Mouse (Mus musculus): ENCODE measurements around the gene Grid1. TPM values are rescaled to one million over a fixed set of nuclear protein-coding genes. Genes with fewer than 3 reads are reported as not detected.

The Grid1 gene
- polyA plus RNA-seq, 1 experiment from 2014 or later: 0.91 TPM

DNA sequence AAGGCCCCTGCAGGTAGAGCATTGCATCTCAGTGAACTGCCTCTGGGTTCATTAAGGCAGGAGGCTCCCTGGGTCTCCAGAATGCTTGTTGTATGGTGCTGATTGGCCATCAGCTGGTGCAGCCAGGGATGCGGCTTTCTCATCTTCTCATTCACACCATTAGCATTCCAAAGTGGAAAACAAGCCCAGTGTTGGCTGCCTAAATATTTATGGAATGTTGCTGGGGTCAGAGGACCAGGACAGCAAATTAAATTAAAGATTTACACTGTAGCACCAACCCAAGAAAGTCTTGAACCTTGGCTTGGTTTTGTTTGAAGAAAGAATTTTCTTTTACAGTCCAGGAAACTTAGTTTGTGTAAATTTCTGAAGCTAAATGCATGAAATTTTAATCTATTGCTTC lies 97.2 kb downstream of the Grid1 start:
- Histone ChIP-seq H3K36me3 (ENCODE audit: insufficient read depth, low read length) (no peaks in the 10 kb centered on the region), H3K4me1 (replicated peaks; ENCODE audit: insufficient read depth, low read length) (no peaks in the 10 kb centered on the region), H3K27ac (no peak overlapping the region), H3K4me3 (replicated peaks; ENCODE audit: low read depth, low read length) (no peak overlapping the region), H3K9me3 (replicated peaks; ENCODE audit: low read length) (no peaks in the 10 kb centered on the region), H3K4me2 (ENCODE audit: low read length) (no peak overlapping the region), H3K9ac (ENCODE audit: low read depth, low read length) (no peak overlapping the region), H3K27me3 (ENCODE audit: insufficient read depth, low read length) (no peaks in the 10 kb centered on the region)
- DNase-seq (ENCODE audit: low spot score) (peak; percentile 58), ATAC-seq (replicated peaks; ENCODE audit: low FRiP score, low read depth) (0 out of 2 replicates have a peak, but pooled peaks have one; percentile 46)
- WGBS: 34% methylated on average over 1 of the region's 1 CpGs
- TF ChIP-seq CTCF (IDR thresholded peaks at IDR 0.05; ENCODE audit: low read depth): no peak

DNA sequence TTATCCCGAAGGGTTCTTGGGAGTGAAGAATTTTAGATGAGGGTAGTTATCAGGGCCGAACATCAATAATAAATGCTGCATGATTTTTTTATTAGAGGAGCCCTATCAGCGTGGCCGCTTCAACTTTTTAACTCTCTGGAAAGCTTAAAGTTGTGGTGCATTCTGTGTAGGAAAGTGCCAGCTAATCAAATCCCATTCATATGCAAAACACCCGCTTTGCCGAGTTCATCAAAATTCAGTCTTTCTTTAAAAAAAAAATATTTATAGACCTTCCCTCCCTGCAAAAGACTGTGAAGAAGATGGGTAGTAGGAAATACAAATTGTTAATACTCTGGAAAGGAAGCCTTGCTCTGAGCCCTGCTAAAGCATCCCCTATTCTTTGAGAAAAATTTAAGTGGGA lies 99.3 kb downstream of the Grid1 start:
- Histone ChIP-seq H3K4me3 (replicated peaks; ENCODE audit: low read depth, low read length) (no peak overlapping the region), H3K9me3 (replicated peaks; ENCODE audit: low read length) (no peaks in the 10 kb centered on the region), H3K9ac (ENCODE audit: low read depth, low read length) (no peak overlapping the region), H3K27ac (no peak overlapping the region), H3K4me2 (ENCODE audit: low read length) (no peak overlapping the region), H3K27me3 (ENCODE audit: insufficient read depth, low read length) (no peaks in the 10 kb centered on the region), H3K4me1 (replicated peaks; ENCODE audit: insufficient read depth, low read length) (no peaks in the 10 kb centered on the region), H3K36me3 (ENCODE audit: insufficient read depth, low read length) (no peaks in the 10 kb centered on the region)
- ATAC-seq (replicated peaks; ENCODE audit: low FRiP score, low read depth): no peak
- TF ChIP-seq CTCF (IDR thresholded peaks at IDR 0.05; ENCODE audit: low read depth): no peak
- DNase-seq (ENCODE audit: low spot score): no peak
- WGBS: 79% methylated on average over 6 of the region's 6 CpGs

DNA sequence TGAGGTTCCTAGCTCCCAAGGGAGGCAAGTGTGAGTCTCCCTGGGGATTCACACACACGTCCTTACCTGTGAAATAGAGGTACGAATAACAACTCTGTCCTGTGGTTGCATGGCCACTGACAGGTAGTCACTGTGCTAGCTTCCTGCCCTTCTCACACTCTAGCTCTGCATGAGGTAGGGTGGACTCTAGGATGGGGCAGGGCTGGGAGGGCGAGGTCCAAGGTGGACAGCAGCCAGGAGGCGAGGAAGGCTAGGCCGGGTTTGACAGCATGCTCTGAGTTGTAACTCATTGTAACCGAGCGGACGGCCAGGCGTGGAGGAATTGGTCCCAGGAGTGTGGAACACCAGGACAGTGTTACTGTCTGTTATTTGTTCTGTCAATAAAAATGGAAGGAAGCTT lies 101.4 kb downstream of the Grid1 start:
- Histone ChIP-seq H3K27ac (no peak overlapping the region), H3K4me1 (replicated peaks; ENCODE audit: insufficient read depth, low read length) (no peaks in the 10 kb centered on the region), H3K36me3 (ENCODE audit: insufficient read depth, low read length) (no peaks in the 10 kb centered on the region), H3K9ac (ENCODE audit: low read depth, low read length) (no peak overlapping the region), H3K4me2 (ENCODE audit: low read length) (no peak overlapping the region), H3K4me3 (replicated peaks; ENCODE audit: low read depth, low read length) (no peak overlapping the region), H3K9me3 (replicated peaks; ENCODE audit: low read length) (no peaks in the 10 kb centered on the region), H3K27me3 (ENCODE audit: insufficient read depth, low read length) (no peaks in the 10 kb centered on the region)
- 43% methylated on average over 9 of the region's 9 CpGs for WGBS
- ATAC-seq (replicated peaks; ENCODE audit: low FRiP score, low read depth) (no peak), DNase-seq (ENCODE audit: low spot score) (no peak)
- no peak for TF ChIP-seq CTCF (IDR thresholded peaks at IDR 0.05; ENCODE audit: low read depth)

DNA sequence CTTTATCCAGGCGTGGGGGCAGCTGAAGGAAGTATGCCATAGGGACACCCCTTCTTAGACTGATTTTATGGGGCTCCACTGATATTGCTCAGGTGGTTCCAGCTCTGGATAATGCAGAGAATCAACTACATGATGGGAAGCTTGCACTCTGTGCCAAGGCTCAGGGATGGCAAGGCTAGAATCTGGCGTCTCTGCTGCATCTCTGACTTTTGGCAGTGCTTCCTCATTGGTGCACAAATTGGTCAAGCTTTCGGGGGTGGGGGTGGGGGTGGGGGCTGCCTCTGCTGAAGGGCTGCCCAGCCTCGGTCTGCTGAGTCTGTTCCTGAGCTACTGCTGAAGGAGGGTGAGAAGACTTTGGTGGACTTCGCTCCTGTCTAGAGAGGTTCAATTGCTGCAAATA lies 105.1 kb downstream of the Grid1 start:
- Histone ChIP-seq H3K27ac (no peak overlapping the region), H3K9ac (ENCODE audit: low read depth, low read length) (no peak overlapping the region), H3K36me3 (ENCODE audit: insufficient read depth, low read length) (no peaks in the 10 kb centered on the region), H3K27me3 (ENCODE audit: insufficient read depth, low read length) (no peaks in the 10 kb centered on the region), H3K9me3 (replicated peaks; ENCODE audit: low read length) (no peaks in the 10 kb centered on the region), H3K4me3 (replicated peaks; ENCODE audit: low read depth, low read length) (no peak overlapping the region), H3K4me2 (ENCODE audit: low read length) (no peak overlapping the region), H3K4me1 (replicated peaks; ENCODE audit: insufficient read depth, low read length) (no peaks in the 10 kb centered on the region)
- no peak for TF ChIP-seq CTCF (IDR thresholded peaks at IDR 0.05; ENCODE audit: low read depth)
- WGBS: 66% methylated on average over 5 of the region's 5 CpGs
- ATAC-seq (replicated peaks; ENCODE audit: low FRiP score, low read depth): no peak
- DNase-seq (ENCODE audit: low spot score): no peak

DNA sequence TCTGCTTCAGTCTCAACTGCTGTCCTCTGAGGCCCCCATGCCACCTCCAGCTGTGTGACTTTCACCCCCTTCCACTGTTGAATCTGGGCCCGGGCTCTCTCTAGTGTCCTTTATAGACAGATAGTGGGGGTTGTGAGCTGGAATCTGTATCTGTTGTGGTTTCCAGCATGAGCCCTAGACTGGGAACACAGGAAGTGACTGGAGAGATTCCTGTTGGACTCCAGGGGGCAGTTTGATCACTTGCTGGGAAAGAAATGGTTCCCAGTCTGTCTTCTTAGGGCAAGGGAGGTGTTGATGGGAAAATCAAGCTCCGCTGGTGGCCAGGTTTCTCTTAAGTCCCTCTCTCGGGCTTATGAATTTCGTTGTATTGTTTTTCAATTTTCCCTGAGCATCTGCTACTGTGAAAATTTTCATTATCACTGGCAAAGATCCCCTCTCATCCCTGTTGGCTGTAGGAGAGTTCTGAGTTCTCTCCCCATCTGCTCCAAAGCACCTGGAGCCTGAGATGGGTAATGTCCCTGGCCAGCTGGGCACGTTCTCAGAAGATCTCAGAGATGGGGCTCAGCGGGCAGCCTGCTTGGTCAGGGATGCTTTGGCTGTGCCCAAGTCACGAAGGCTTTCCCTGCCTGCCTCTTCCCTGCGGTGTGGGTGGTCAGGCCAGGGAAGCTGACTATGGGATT lies 110.3 kb downstream of the Grid1 start:
- no peaks in the 10 kb centered on the region for H3K9me3 ChIP-seq (replicated peaks; ENCODE audit: low read length)
- H3K36me3 ChIP-seq (ENCODE audit: insufficient read depth, low read length): no peaks in the 10 kb centered on the region
- TF ChIP-seq CTCF (IDR thresholded peaks at IDR 0.05; ENCODE audit: low read depth): no peak
- no peak overlapping the region for H3K27ac ChIP-seq
- H3K4me2 ChIP-seq (ENCODE audit: low read length): no peak overlapping the region
- DNase-seq (ENCODE audit: low spot score) (no peak), ATAC-seq (replicated peaks; ENCODE audit: low FRiP score, low read depth) (no peak)
- 83% methylated on average over 8 of the region's 8 CpGs for WGBS
- H3K9ac ChIP-seq (ENCODE audit: low read depth, low read length): no peak overlapping the region
- H3K4me3 ChIP-seq (replicated peaks; ENCODE audit: low read depth, low read length): no peak overlapping the region
- H3K27me3 ChIP-seq (ENCODE audit: insufficient read depth, low read length): no peaks in the 10 kb centered on the region
- H3K4me1 ChIP-seq (replicated peaks; ENCODE audit: insufficient read depth, low read length): no peaks in the 10 kb centered on the region

DNA sequence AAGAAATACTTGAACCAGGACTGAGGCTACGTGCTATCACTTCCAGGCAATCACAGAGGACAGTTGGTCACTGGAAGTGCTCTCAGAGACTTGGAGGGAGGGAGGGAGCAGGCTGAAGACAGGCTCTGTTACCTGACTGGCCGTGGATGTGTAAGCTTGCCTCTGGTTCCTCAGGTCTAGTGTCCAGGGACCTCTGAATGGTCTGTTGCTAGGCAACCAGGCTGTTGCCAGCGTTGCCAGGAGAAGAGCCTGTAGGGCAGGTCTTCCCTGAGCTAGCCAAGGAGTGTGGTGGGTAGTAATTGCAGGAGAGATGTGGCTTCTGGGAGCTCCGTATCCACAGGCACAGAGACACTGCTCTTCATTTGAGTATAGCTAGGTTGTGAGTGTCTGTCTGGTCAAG lies 113.3 kb downstream of the Grid1 start:
- DNase-seq (ENCODE audit: low spot score): no peak
- no peaks in the 10 kb centered on the region for H3K4me1 ChIP-seq (replicated peaks; ENCODE audit: insufficient read depth, low read length)
- no peak overlapping the region for H3K9ac ChIP-seq (ENCODE audit: low read depth, low read length)
- no peak for TF ChIP-seq CTCF (IDR thresholded peaks at IDR 0.05; ENCODE audit: low read depth)
- no peak overlapping the region for H3K27ac ChIP-seq
- no peaks in the 10 kb centered on the region for H3K27me3 ChIP-seq (ENCODE audit: insufficient read depth, low read length)
- no peak overlapping the region for H3K4me2 ChIP-seq (ENCODE audit: low read length)
- WGBS: 47% methylated on average over 4 of the region's 4 CpGs
- no peak for ATAC-seq (replicated peaks; ENCODE audit: low FRiP score, low read depth)
- no peaks in the 10 kb centered on the region for H3K9me3 ChIP-seq (replicated peaks; ENCODE audit: low read length)
- H3K36me3 ChIP-seq (ENCODE audit: insufficient read depth, low read length): no peaks in the 10 kb centered on the region
- H3K4me3 ChIP-seq (replicated peaks; ENCODE audit: low read depth, low read length): no peak overlapping the region
